Mouse (Mus musculus) MEL (cell line): ENCODE measurements around the gene Ms4a7. TPM values are rescaled to one million over a fixed set of nuclear protein-coding genes. Genes with fewer than 3 reads are reported as not detected.

Source experiments
- DNase-seq: peaks from one replicate; pipeline ENCODE4 v3.0.0; 2011; ENCODE audit warnings: low read depth, low spot score
- H3K27ac ChIP-seq: 2 replicates; pipeline ENCODE4 v1.5.1; 2012; ENCODE audit warnings: low read depth, mild to moderate bottlenecking, control low read depth, low read length, moderate library complexity; ENCODE audit not compliant: control insufficient read depth
- H3K27me3 ChIP-seq, 2 experiments: fragments of 150-350 bp in 1 of 2; sonication (generic) in 1 of 2; 2 replicates each; pipeline ENCODE4 v1.6.1; 2012; ENCODE audit warnings: low read length in 2 of 2, mild to moderate bottlenecking in 2 of 2, improper control_type of control experiment in 1 of 2, moderate library complexity in 1 of 2; ENCODE audit not compliant: insufficient read depth in 2 of 2, control insufficient read depth in 1 of 2
- H3K36me3 ChIP-seq, 2 experiments: 2 replicates each; pipeline ENCODE4 v1.6.1; 2012 to 2014; ENCODE audit warnings: low read length in 2 of 2, improper control_type of control experiment in 1 of 2, inconsistent platforms in 1 of 2, mild to moderate bottlenecking in 1 of 2; ENCODE audit not compliant: insufficient read depth in 2 of 2, control insufficient read depth in 1 of 2
- H3K4me1 ChIP-seq, 2 experiments: fragments of 150-350 bp in 1 of 2; sonication (generic) in 1 of 2; 2 replicates each; pipeline ENCODE4 v1.6.1; 2012; ENCODE audit warnings: low read length in 2 of 2, improper control_type of control experiment in 1 of 2, mild to moderate bottlenecking in 1 of 2; ENCODE audit not compliant: insufficient read depth in 2 of 2, control insufficient read depth in 1 of 2
- H3K4me3 ChIP-seq, 2 experiments: fragments of 150-350 bp in 1 of 2; sonication (generic) in 1 of 2; 2 replicates each; pipeline ENCODE4 v1.5.1; 2012; ENCODE audit warnings: low read depth in 2 of 2, low read length in 2 of 2, mild to moderate bottlenecking in 2 of 2, moderate library complexity in 2 of 2, control low read depth in 1 of 2, improper control_type of control experiment in 1 of 2; ENCODE audit not compliant: control insufficient read depth in 1 of 2, insufficient read depth in 1 of 2
- H3K79me2 ChIP-seq: 2 replicates; pipeline ENCODE4 v1.6.1; 2012; ENCODE audit warnings: mild to moderate bottlenecking, low read length, moderate library complexity; ENCODE audit not compliant: control insufficient read depth, poor library complexity, insufficient read depth
- H3K9ac ChIP-seq: 2 replicates; pipeline ENCODE4 v1.6.1; 2012; ENCODE audit warnings: low read depth, mild to moderate bottlenecking, control low read depth, low read length, moderate library complexity; ENCODE audit not compliant: control insufficient read depth, poor library complexity, severe bottlenecking
- H3K9me3 ChIP-seq: fragments of 150-350 bp; sonication (generic); replicated peaks from 2 replicates; pipeline ENCODE4 v1.6.1; 2012; ENCODE audit warnings: mild to moderate bottlenecking, low read length, improper control_type of control experiment, moderate library complexity; ENCODE audit not compliant: insufficient read depth
- CHD2 ChIP-seq: IDR thresholded peaks from 2 replicates; pipeline ENCODE4 v1.6.1; 2011; ENCODE audit warnings: low read length, improper control_type of control experiment
- EP300 ChIP-seq, 2 experiments: IDR thresholded peaks; 2 replicates each; pipeline ENCODE4 v1.6.1; 2011; ENCODE audit warnings: improper control_type of control experiment in 2 of 2, low read length in 2 of 2, low read depth in 1 of 2, mild to moderate bottlenecking in 1 of 2
- ETS1 ChIP-seq: IDR thresholded peaks from 2 replicates; pipeline ENCODE4 v1.6.1; 2012; ENCODE audit warnings: low read depth, mild to moderate bottlenecking, inconsistent platforms, low read length, improper control_type of control experiment, moderate library complexity
- GABPA ChIP-seq: IDR thresholded peaks from 2 replicates; pipeline ENCODE4 v1.6.1; 2012; ENCODE audit warnings: low read depth, mild to moderate bottlenecking, inconsistent platforms, low read length, improper control_type of control experiment, moderate library complexity
- GATA1 ChIP-seq: IDR thresholded peaks from 2 replicates; pipeline ENCODE4 v1.6.1; 2011; ENCODE audit warnings: low read depth, low read length, improper control_type of control experiment
- JUND ChIP-seq: IDR thresholded peaks from 2 replicates; pipeline ENCODE4 v1.6.1; 2011; ENCODE audit warnings: low read depth, mild to moderate bottlenecking, improper control_type of control experiment, low read length
- MAFK ChIP-seq: IDR thresholded peaks from 2 replicates; pipeline ENCODE4 v1.6.1; 2011; ENCODE audit warnings: low read depth, mild to moderate bottlenecking, low read length, improper control_type of control experiment, borderline replicate concordance
- MAX ChIP-seq: IDR thresholded peaks from 2 replicates; pipeline ENCODE4 v1.6.1; 2011; ENCODE audit warnings: low read length, improper control_type of control experiment
- MYB ChIP-seq: IDR thresholded peaks from 2 replicates; pipeline ENCODE4 v1.6.1; 2011; ENCODE audit warnings: mild to moderate bottlenecking, low read depth, low read length, improper control_type of control experiment
- NELFE ChIP-seq: IDR thresholded peaks from 2 replicates; pipeline ENCODE4 v1.6.1; 2011; ENCODE audit warnings: low read depth, low read length, improper control_type of control experiment
- NRF1 ChIP-seq: IDR thresholded peaks from 2 replicates; pipeline ENCODE4 v1.6.1; 2014; ENCODE audit warnings: low read depth, mild to moderate bottlenecking, inconsistent platforms, low read length, improper control_type of control experiment, moderate library complexity; ENCODE audit not compliant: poor library complexity, insufficient read depth, severe bottlenecking
- POLR2AphosphoS2 ChIP-seq: IDR thresholded peaks from 2 replicates; pipeline ENCODE4 v1.6.1; 2011; ENCODE audit warnings: low read length, improper control_type of control experiment
- SMC3 ChIP-seq: IDR thresholded peaks from 2 replicates; pipeline ENCODE4 v1.6.1; 2011; ENCODE audit warnings: low read depth, low read length, improper control_type of control experiment
- TAL1 ChIP-seq: IDR thresholded peaks from 2 replicates; pipeline ENCODE4 v1.6.1; 2012; ENCODE audit warnings: mild to moderate bottlenecking, inconsistent platforms, low read length, moderate library complexity, mixed read lengths
- TBP ChIP-seq: IDR thresholded peaks from 2 replicates; pipeline ENCODE4 v1.8.0; 2011; ENCODE audit warnings: low read depth, low read length, improper control_type of control experiment
- UBTF ChIP-seq: IDR thresholded peaks from 2 replicates; pipeline ENCODE4 v1.6.1; 2012; ENCODE audit warnings: low read depth, mild to moderate bottlenecking, inconsistent platforms, low read length, improper control_type of control experiment, moderate library complexity, borderline replicate concordance; ENCODE audit not compliant: insufficient read depth
- USF1 ChIP-seq: IDR thresholded peaks from 2 replicates; pipeline ENCODE4 v1.6.1; 2014; ENCODE audit warnings: low read depth, mild to moderate bottlenecking, inconsistent platforms, low read length, improper control_type of control experiment, moderate library complexity
- ZC3H11A ChIP-seq: IDR thresholded peaks from 2 replicates; pipeline ENCODE4 v1.6.1; 2012; ENCODE audit warnings: low read depth, mild to moderate bottlenecking, inconsistent platforms, low read length, improper control_type of control experiment
- ZMIZ1 ChIP-seq: IDR thresholded peaks from 2 replicates; pipeline ENCODE4 v1.6.1; 2012; ENCODE audit warnings: low read depth, mild to moderate bottlenecking, inconsistent platforms, low read length, improper control_type of control experiment, moderate library complexity
- ZNF384 ChIP-seq: IDR thresholded peaks from 2 replicates; pipeline ENCODE4 v1.6.1; 2012; ENCODE audit warnings: low read depth, mild to moderate bottlenecking, inconsistent platforms, low read length, improper control_type of control experiment
- polyA plus RNA-seq, 2 experiments: library from polyadenylated mRNA; stranded (reverse) in 1 of 2; unstranded in 1 of 2; fragments of >175 nt in 1 of 2; fragments of >200 nt in 1 of 2; gene quantifications; 2 replicates each; pipeline versions ENCODE4 v1.2.1 to v1.2.4; 2012; ENCODE audit warnings: low replicate concordance in 2 of 2, low read depth in 1 of 2; ENCODE audit not compliant: insufficient read length in 2 of 2, insufficient read depth in 1 of 2, missing spikeins in 1 of 2
- total RNA-seq: library from RNA; depleted of rRNA; stranded (reverse); fragments of 300-350 nt; gene quantifications from 2 replicates; pipeline ENCODE4 v1.2.3, GENCODE M21; 2012; rRNA removed

Gene Ms4a7
- total and polyA plus RNA-seq, 3 experiments, result not detected

DNA sequence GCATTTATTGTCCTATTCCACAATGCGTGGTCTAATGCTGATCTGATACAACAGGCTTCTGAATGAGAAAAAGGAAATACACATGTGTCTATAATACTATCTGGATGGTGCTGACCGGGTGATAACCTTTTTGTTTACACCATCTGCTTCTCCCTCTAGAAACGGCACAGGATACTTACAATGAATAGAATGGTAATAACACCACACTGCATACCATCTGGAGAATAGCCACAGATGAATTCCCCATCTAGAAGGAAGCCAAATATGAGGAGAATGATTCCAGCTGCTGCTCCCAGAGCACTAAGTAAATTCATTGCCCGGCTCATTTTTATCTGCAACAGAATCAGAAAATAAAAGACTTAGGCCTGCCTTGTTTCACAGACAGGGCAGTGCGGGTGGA, 59.5 kb downstream of the Ms4a7 start:
- no peak overlapping the region for H3K27ac ChIP-seq
- TF ChIP-seq ETS1, result no peak
- no peak for TF ChIP-seq TAL1
- TF ChIP-seq GABPA, result no peak
- TF ChIP-seq UBTF, result no peak
- no peak for TF ChIP-seq NRF1
- no peak for TF ChIP-seq EP300 (IDR thresholded peaks at IDR 0.05; ENCODE audit: low read depth in 1 of 2, low read length in 2 of 2)
- TF ChIP-seq MYB, result no peak
- TF ChIP-seq ZMIZ1, result no peak
- TF ChIP-seq SMC3, result no peak
- no peak for TF ChIP-seq ZNF384
- TF ChIP-seq GATA1, result no peak
- no peak for TF ChIP-seq NELFE
- TF ChIP-seq TBP, result no peak
- TF ChIP-seq POLR2AphosphoS2, result no peak
- TF ChIP-seq MAX, result no peak
- no peak for TF ChIP-seq CHD2
- no peak for TF ChIP-seq USF1
- TF ChIP-seq ZC3H11A, result no peak
- no peak for TF ChIP-seq JUND
- TF ChIP-seq MAFK, result no peak
- no peak overlapping the region for H3K4me3 ChIP-seq
- H3K4me1 ChIP-seq, result no peaks in the 10 kb centered on the region
- no peak for DNase-seq
- no peaks in the 10 kb centered on the region for H3K36me3 ChIP-seq
- no peak overlapping the region for H3K9ac ChIP-seq
- H3K27me3 ChIP-seq, result no peaks in the 10 kb centered on the region
- H3K79me2 ChIP-seq, result no peaks in the 10 kb centered on the region
- H3K9me3 ChIP-seq, result no peaks in the 10 kb centered on the region

Other genes starting within 250 kb of the Ms4a7 start
- not detected in 2 replicates for gene 1700017D01Rik, start 205.3 kb downstream of the Ms4a7 start, total RNA-seq
- not detected for gene 1700017D01Rik, start 205.3 kb downstream of the Ms4a7 start, polyA plus RNA-seq
- not detected in 2 replicates for gene 1700025F22Rik, start 170.8 kb downstream of the Ms4a7 start, total RNA-seq
- not detected for gene 1700025F22Rik, start 170.8 kb downstream of the Ms4a7 start, polyA plus RNA-seq
- gene Ms4a13, start 139.4 kb downstream of the Ms4a7 start, total RNA-seq, result not detected in 2 replicates
- not detected for gene Ms4a13, start 139.4 kb downstream of the Ms4a7 start, polyA plus RNA-seq
- gene Ms4a12, start 103.7 kb downstream of the Ms4a7 start, total RNA-seq, result not detected in 2 replicates
- not detected for gene Ms4a12, start 103.7 kb downstream of the Ms4a7 start, polyA plus RNA-seq
- gene Ms4a1, start 69.9 kb downstream of the Ms4a7 start, total RNA-seq, result not detected in 2 replicates
- gene Ms4a1, start 69.9 kb downstream of the Ms4a7 start, polyA plus RNA-seq, result not detected
- not detected in 2 replicates for gene Ms4a5, start 52.3 kb downstream of the Ms4a7 start, total RNA-seq
- gene Ms4a5, start 52.3 kb downstream of the Ms4a7 start, polyA plus RNA-seq, result not detected
- gene Ms4a14, start 21.7 kb downstream of the Ms4a7 start, total RNA-seq, result not detected in 2 replicates
- gene Ms4a14, start 21.7 kb downstream of the Ms4a7 start, polyA plus RNA-seq, result not detected
- not detected in 2 replicates for gene Ms4a4a, start 39.4 kb upstream of the Ms4a7 start, total RNA-seq
- gene Ms4a4a, start 39.4 kb upstream of the Ms4a7 start, polyA plus RNA-seq, result not detected
- not detected in 2 replicates for gene Ms4a4c, start 68.6 kb upstream of the Ms4a7 start, total RNA-seq
- not detected for gene Ms4a4c, start 68.6 kb upstream of the Ms4a7 start, polyA plus RNA-seq
- gene Ms4a4b, start 107.4 kb upstream of the Ms4a7 start, total RNA-seq, result not detected in 2 replicates
- not detected for gene Ms4a4b, start 107.4 kb upstream of the Ms4a7 start, polyA plus RNA-seq
- gene Ms4a6c, start 133.2 kb upstream of the Ms4a7 start, total RNA-seq, result not detected in 2 replicates
- not detected for gene Ms4a6c, start 133.2 kb upstream of the Ms4a7 start, polyA plus RNA-seq
- not detected in 2 replicates for gene Gm8369, start 149.8 kb upstream of the Ms4a7 start, total RNA-seq
- not detected for gene Gm8369, start 149.8 kb upstream of the Ms4a7 start, polyA plus RNA-seq
- not detected in 2 replicates for gene Ms4a6b, start 180.4 kb upstream of the Ms4a7 start, total RNA-seq
- not detected for gene Ms4a6b, start 180.4 kb upstream of the Ms4a7 start, polyA plus RNA-seq
- not detected in 2 replicates for gene Ms4a4d, start 200.7 kb upstream of the Ms4a7 start, total RNA-seq
- gene Ms4a4d, start 200.7 kb upstream of the Ms4a7 start, polyA plus RNA-seq, result not detected